Comparison of ENCODE assay signal across 25 mouse cellular contexts in the genomic region with DNA sequence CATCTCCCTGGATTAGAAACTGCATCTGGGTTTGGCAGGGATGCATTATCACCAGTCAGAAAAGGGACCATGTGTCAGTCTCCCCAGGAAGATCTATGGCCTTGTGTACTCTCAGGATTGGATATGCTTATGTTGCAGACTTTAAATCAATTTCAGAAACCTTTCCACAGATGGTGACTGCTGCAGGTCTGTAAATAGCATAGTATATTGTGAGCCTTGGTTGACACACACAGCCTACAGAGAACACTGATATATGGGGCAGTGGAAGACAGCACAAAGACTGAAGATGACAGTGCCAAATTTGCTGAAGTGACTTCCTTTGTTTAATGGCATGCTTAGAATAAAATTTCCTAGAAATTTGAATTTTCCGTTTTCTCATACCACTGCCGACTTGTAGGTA.
"Had no signal": no experiment of that assay in that cellular context is flagged by ENCODE, and none has a peak within 500 bp of the region (broad histone marks: within the 10 kb centered on the region; RNA-seq: fewer than 3 reads in every experiment).

No protein-coding gene starts in this region.

- H3K9me3 ChIP-seq: heart, embryonic 10.5 days; heart, embryonic 12.5 days; hindbrain, embryonic 10.5 days; intestine, embryonic 15.5 days; kidney, embryonic 15.5 days; limb, embryonic 13.5 days; limb, embryonic 15.5 days; liver, embryonic 12.5 days had no signal

- H3K36me3 ChIP-seq: heart, embryonic 10.5 days; heart, embryonic 12.5 days; hindbrain, embryonic 10.5 days; intestine, embryonic 15.5 days; kidney, embryonic 15.5 days; limb, embryonic 13.5 days; limb, embryonic 15.5 days; liver, embryonic 12.5 days had no signal

- ATAC-seq: forebrain, embryonic 16.5 days; inflammation-experienced regulatory T-cells, adult 6 months; intestine, embryonic 15.5 days; intestine, postnatal 0 days; liver, embryonic 12.5 days had no signal

- H3K27ac ChIP-seq: gastrocnemius, adult 2 months; heart, embryonic 10.5 days; hindbrain, embryonic 10.5 days; intestine, embryonic 15.5 days; kidney, embryonic 15.5 days; kidney, postnatal 0 days; limb, embryonic 13.5 days; limb, embryonic 15.5 days; liver, embryonic 12.5 days had no signal

- H3K4me3 ChIP-seq: gastrocnemius, adult 2 months; heart, embryonic 10.5 days; heart, embryonic 12.5 days; hindbrain, embryonic 10.5 days; intestine, embryonic 15.5 days; kidney, embryonic 15.5 days; limb, embryonic 13.5 days; limb, embryonic 15.5 days; liver, embryonic 12.5 days had no signal

- H3K4me2 ChIP-seq: heart, embryonic 12.5 days; intestine, embryonic 15.5 days; kidney, embryonic 15.5 days; limb, embryonic 13.5 days; limb, embryonic 15.5 days; liver, embryonic 12.5 days had no signal

- H3K4me1 ChIP-seq: heart, embryonic 10.5 days; heart, embryonic 12.5 days; hindbrain, embryonic 10.5 days; intestine, embryonic 15.5 days; kidney, embryonic 15.5 days; limb, embryonic 13.5 days; limb, embryonic 15.5 days; liver, embryonic 12.5 days had no signal

- H3K9ac ChIP-seq: heart, embryonic 12.5 days; intestine, embryonic 15.5 days; kidney, embryonic 15.5 days; limb, embryonic 13.5 days; limb, embryonic 15.5 days; liver, embryonic 12.5 days had no signal

- DNase-seq: gastrocnemius, adult 2 months; gastrocnemius, postnatal 10 days; gastrocnemius, postnatal 25 days; heart, adult 18-20 months; heart, postnatal 10 days; heart, postnatal 4 days; kidney, adult 2 months; kidney, adult 9 months; kidney, postnatal 14 days; kidney, postnatal 36 days; layer of hippocampus, adult 9-11 months; layer of hippocampus, postnatal 36 days; left cerebral cortex, postnatal 4 days had no signal

- H3K27me3 ChIP-seq: heart, embryonic 12.5 days; intestine, embryonic 15.5 days; kidney, embryonic 15.5 days; limb, embryonic 13.5 days; limb, embryonic 15.5 days; liver, embryonic 12.5 days had no signal
